Mouse (Mus musculus) limb, embryonic 13.5 days (tissue): ENCODE measurements around the gene Mid1. TPM values are rescaled to one million over a fixed set of nuclear protein-coding genes. Genes with fewer than 3 reads are reported as not detected.
"Not testable (repeated sequence)": the region's sequence is repeated elsewhere in the genome, so short reads cannot be mapped to it uniquely, and the experiment has no call there.

Experiments
- ATAC-seq: fragments of 200-750 bp; cut with Nextera tagmentation; 2 replicates; pipeline ENCODE4 v1.8.0; 2017; ENCODE audit warnings: low read depth, moderate number of reproducible peaks, moderate TSS enrichment; ENCODE audit not compliant: low FRiP score
- H3K27ac ChIP-seq: fragments of 300-500 bp; sonication (generic); 2 replicates; pipeline ENCODE4 v1.5.1; 2015; ENCODE audit warnings: inconsistent platforms, mild to moderate bottlenecking, moderate library complexity
- H3K27me3 ChIP-seq: fragments of 300-500 bp; sonication (generic); 2 replicates; pipeline ENCODE4 v1.6.1; 2015; ENCODE audit warnings: mild to moderate bottlenecking, inconsistent platforms
- H3K36me3 ChIP-seq: fragments of 300-500 bp; sonication (generic); 2 replicates; pipeline ENCODE4 v1.6.1; 2015; ENCODE audit warnings: inconsistent platforms, mild to moderate bottlenecking, moderate library complexity
- H3K4me1 ChIP-seq: fragments of 300-500 bp; sonication (generic); 2 replicates; pipeline ENCODE4 v1.6.1; 2015; ENCODE audit warnings: inconsistent platforms
- H3K4me2 ChIP-seq: fragments of 300-500 bp; sonication (generic); replicated peaks from 2 replicates; pipeline ENCODE4 v1.6.1; 2015; ENCODE audit warnings: inconsistent platforms, mild to moderate bottlenecking, moderate library complexity
- H3K4me3 ChIP-seq: fragments of 300-500 bp; sonication (generic); 2 replicates; pipeline ENCODE4 v1.5.1; 2015; ENCODE audit warnings: moderate library complexity, mild to moderate bottlenecking, inconsistent platforms
- H3K9ac ChIP-seq: fragments of 300-500 bp; sonication (generic); 2 replicates; pipeline ENCODE4 v1.6.1; 2015; ENCODE audit warnings: mild to moderate bottlenecking, inconsistent platforms
- H3K9me3 ChIP-seq: fragments of 300-500 bp; sonication (generic); 2 replicates; pipeline ENCODE4 v1.6.1; 2016; ENCODE audit warnings: inconsistent platforms
- WGBS: fragments of 180-500 bp; shearing (Covaris S2); methylation state at CpG from one replicate; pipeline ENCODE4 v1.1.7; 2015; 5-methylcytosine and 5-hydroxymethylcytosine counted together
- polyA plus RNA-seq: library from polyadenylated mRNA; unstranded; fragments of >200 nt; fragmentation: Nextera tagmentation; extraction: Ambion mirVana; gene quantifications from 2 replicates; pipeline ENCODE4 v1.2.1, GENCODE M21; 2015

The Mid1 gene
- polyA plus RNA-seq, 1 experiment from 2014 or later: 10.7 TPM

GRCm38 (mm10) chrX:169992951-169993547, 308.1 kb downstream of the Mid1 start:
- H3K9me3 ChIP-seq: peaks cover 28% of the 10 kb centered on the region
- H3K4me1 ChIP-seq: not testable (repeated sequence)

GRCm38 (mm10) chrX:169994011-169994865, 309.2 kb downstream of the Mid1 start:
- not testable (repeated sequence) for H3K4me1 ChIP-seq, H3K27me3 ChIP-seq, H3K4me3 ChIP-seq, ATAC-seq, H3K27ac ChIP-seq, H3K4me2 ChIP-seq, H3K9ac ChIP-seq
- 32% methylated on average over 3 of the region's 33 CpGs for WGBS
- H3K9me3 ChIP-seq: peaks cover 20% of the 10 kb centered on the region
- H3K36me3 ChIP-seq: peaks cover 15% of the 10 kb centered on the region

More at GRCm38 (mm10) chrX:169992951-169993547, 308.1 kb downstream of the Mid1 start:
- ATAC-seq, H3K4me3 ChIP-seq, H3K9ac ChIP-seq, H3K4me2 ChIP-seq, H3K27me3 ChIP-seq, H3K27ac ChIP-seq: not testable (repeated sequence)
- H3K36me3 ChIP-seq: peaks cover 23% of the 10 kb centered on the region
- WGBS: 61% methylated on average over 5 of the region's 8 CpGs

GRCm38 (mm10) chrX:169994866-169995711, 310.1 kb downstream of the Mid1 start:
- not testable (repeated sequence) for H3K36me3 ChIP-seq, ATAC-seq, H3K4me3 ChIP-seq, H3K27me3 ChIP-seq, H3K27ac ChIP-seq, H3K9ac ChIP-seq, H3K4me2 ChIP-seq, H3K4me1 ChIP-seq
- H3K9me3 ChIP-seq: peaks cover 14% of the 10 kb centered on the region
- WGBS: 22% methylated on average over 2 of the region's 2 CpGs

- H3K9me3 ChIP-seq: peaks cover 13% of the 10 kb centered on the region
- H3K27me3 ChIP-seq, H3K4me3 ChIP-seq, H3K9ac ChIP-seq, H3K4me2 ChIP-seq, ATAC-seq, H3K4me1 ChIP-seq, H3K27ac ChIP-seq, H3K36me3 ChIP-seq: not testable (repeated sequence)
- WGBS: no CpG with 5 or more reads among the region's 17 CpGs
These were observed 311.0 kb downstream of the Mid1 start for GRCm38 (mm10) chrX:169995909-169996521.

GRCm38 (mm10) chrX:169996926-169997325, 311.9 kb downstream of the Mid1 start:
- peak overlapping the region; percentile 67; the same call in 1 of the 2 replicates for H3K4me2 ChIP-seq
- not testable (repeated sequence) for H3K4me1 ChIP-seq, ATAC-seq

DNA sequence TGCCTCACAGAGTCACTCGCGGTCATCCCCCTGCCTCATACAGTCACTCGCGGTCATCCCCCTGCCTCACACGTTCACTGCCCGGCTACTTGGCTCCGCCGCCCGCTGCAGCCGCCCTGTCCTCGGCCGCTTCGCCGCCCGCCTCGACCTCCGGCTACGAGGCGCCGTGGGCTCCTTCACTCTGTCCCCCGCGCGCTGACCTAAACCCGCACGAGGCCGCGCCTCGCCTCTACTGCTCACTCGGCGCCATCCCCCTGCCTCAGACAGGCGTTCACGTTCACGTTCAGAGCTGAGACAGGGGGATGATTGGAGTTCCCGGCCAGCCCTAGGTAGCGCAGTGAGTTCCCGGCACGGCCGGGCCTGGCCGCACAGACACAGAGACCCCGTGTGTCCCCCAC, 312.5 kb downstream of the Mid1 start:
- not testable (repeated sequence) for H3K27ac ChIP-seq, H3K36me3 ChIP-seq, H3K27me3 ChIP-seq, H3K4me1 ChIP-seq
- Histone ChIP-seq H3K9me3 (peaks cover 15% of the 10 kb centered on the region), H3K4me2 (peak overlapping the region; percentile 67), H3K4me3 (peak overlapping the region; percentile 39), H3K9ac (peak overlapping the region; percentile 35; the same call in 1 of the 2 replicates)
- 59% methylated on average over 40 of the region's 40 CpGs for WGBS
- peak; percentile 38; the same call in 1 of the 2 replicates for ATAC-seq

More at GRCm38 (mm10) chrX:169996926-169997325, 311.9 kb downstream of the Mid1 start:
- not testable (repeated sequence) for H3K4me3 ChIP-seq, H3K27ac ChIP-seq, H3K9ac ChIP-seq, H3K36me3 ChIP-seq, H3K27me3 ChIP-seq
- WGBS: no CpG with 5 or more reads among the region's 46 CpGs
- peaks cover 15% of the 10 kb centered on the region for H3K9me3 ChIP-seq

GRCm38 (mm10) chrX:169997854-169998456, 313.0 kb downstream of the Mid1 start:
- H3K9ac ChIP-seq: peak overlapping the region; percentile 35; the same call in 1 of the 2 replicates
- H3K27me3 ChIP-seq, H3K36me3 ChIP-seq, H3K27ac ChIP-seq, H3K4me1 ChIP-seq: not testable (repeated sequence)
- ATAC-seq: peak; percentile 93
- H3K4me3 ChIP-seq: peak overlapping the region; percentile 39
- peaks cover 15% of the 10 kb centered on the region for H3K9me3 ChIP-seq
- peak overlapping the region; percentile 67 for H3K4me2 ChIP-seq
- WGBS: 49% methylated on average over 25 of the region's 37 CpGs

GRCm38 (mm10) chrX:169998559-169999219, 313.7 kb downstream of the Mid1 start:
- not testable (repeated sequence) for H3K4me1 ChIP-seq, H3K9ac ChIP-seq, H3K27me3 ChIP-seq, H3K27ac ChIP-seq, ATAC-seq, H3K4me3 ChIP-seq, H3K36me3 ChIP-seq, H3K4me2 ChIP-seq
- peaks cover 15% of the 10 kb centered on the region for H3K9me3 ChIP-seq
- WGBS: 12% methylated on average over 2 of the region's 4 CpGs

- not testable (repeated sequence) for H3K36me3 ChIP-seq, H3K4me2 ChIP-seq, H3K4me3 ChIP-seq, H3K27me3 ChIP-seq, H3K9ac ChIP-seq, ATAC-seq, H3K4me1 ChIP-seq, H3K27ac ChIP-seq
- peaks cover 21% of the 10 kb centered on the region for H3K9me3 ChIP-seq
- 47% methylated on average over 10 of the region's 11 CpGs for WGBS
These were observed 314.4 kb downstream of the Mid1 start for GRCm38 (mm10) chrX:169999226-169999883.

- H3K36me3 ChIP-seq, H3K9ac ChIP-seq, H3K27me3 ChIP-seq, H3K27ac ChIP-seq, H3K4me1 ChIP-seq, H3K4me3 ChIP-seq, H3K4me2 ChIP-seq, ATAC-seq: not testable (repeated sequence)
- H3K9me3 ChIP-seq: peaks cover 18% of the 10 kb centered on the region
- WGBS: 8% methylated on average over 2 of the region's 3 CpGs
These were observed 315.1 kb downstream of the Mid1 start for GRCm38 (mm10) chrX:169999912-170000641.
